Mouse (Mus musculus) kidney, adult 2 months (tissue): ENCODE results near the gene Zfp618. TPM values are rescaled to one million over a fixed set of nuclear protein-coding genes. Genes with fewer than 3 reads are reported as not detected.

Experiments used
- DNase-seq: peaks from one replicate; pipeline ENCODE4 v3.0.0; 2021
- H3K27ac ChIP-seq: fragments of 200-500 bp; 2 replicates; pipeline ENCODE4 v1.5.1; 2012; ENCODE audit warnings: low read depth, low read length, control low read depth, inconsistent platforms; ENCODE audit not compliant: insufficient read depth
- H3K27me3 ChIP-seq: fragments of 200-500 bp; replicated peaks from 2 replicates; pipeline ENCODE4 v1.6.1; 2012; ENCODE audit warnings: mild to moderate bottlenecking, moderate library complexity, low read length, inconsistent platforms; ENCODE audit not compliant: control insufficient read depth, insufficient read depth
- H3K36me3 ChIP-seq: fragments of 200-500 bp; 2 replicates; pipeline ENCODE4 v1.6.1; 2012; ENCODE audit warnings: mild to moderate bottlenecking, moderate library complexity, low read length, inconsistent platforms; ENCODE audit not compliant: control insufficient read depth, insufficient read depth
- H3K4me1 ChIP-seq: fragments of 200-500 bp; 2 replicates; pipeline ENCODE4 v1.6.1; 2011; ENCODE audit warnings: low read length; ENCODE audit not compliant: control insufficient read depth, insufficient read depth
- H3K4me3 ChIP-seq: fragments of 200-500 bp; 2 replicates; pipeline ENCODE4 v1.5.1; 2011; ENCODE audit warnings: mild to moderate bottlenecking, low read depth, low read length, control low read depth; ENCODE audit not compliant: insufficient read depth
- CTCF ChIP-seq: fragments of 200-500 bp; conservative IDR thresholded peaks from 2 replicates; pipeline ENCODE4 v1.5.1; 2011; ENCODE audit warnings: low read depth, mild to moderate bottlenecking, control low read depth, low read length, moderate library complexity, mixed read lengths; ENCODE audit not compliant: insufficient read depth, insufficient read length
- POLR2A ChIP-seq: fragments of 200-500 bp; IDR thresholded peaks from one replicate; pipeline ENCODE4 v1.6.1; 2011; ENCODE audit warnings: low read depth, low read length, control low read depth
- WGBS: fragments of 180-500 bp; shearing (Covaris S2); methylation state at CpG from one replicate; pipeline ENCODE4 v1.1.7; 2018; 5-methylcytosine and 5-hydroxymethylcytosine counted together
- polyA plus RNA-seq: library from polyadenylated mRNA; depleted of rRNA; stranded (reverse); fragments of >200 nt; gene quantifications from 2 replicates; pipeline ENCODE4 v1.2.3, GENCODE M21; 2012

Zfp618 gene
- polyA plus RNA-seq, 1 experiment, result 7.7 TPM

DNA sequence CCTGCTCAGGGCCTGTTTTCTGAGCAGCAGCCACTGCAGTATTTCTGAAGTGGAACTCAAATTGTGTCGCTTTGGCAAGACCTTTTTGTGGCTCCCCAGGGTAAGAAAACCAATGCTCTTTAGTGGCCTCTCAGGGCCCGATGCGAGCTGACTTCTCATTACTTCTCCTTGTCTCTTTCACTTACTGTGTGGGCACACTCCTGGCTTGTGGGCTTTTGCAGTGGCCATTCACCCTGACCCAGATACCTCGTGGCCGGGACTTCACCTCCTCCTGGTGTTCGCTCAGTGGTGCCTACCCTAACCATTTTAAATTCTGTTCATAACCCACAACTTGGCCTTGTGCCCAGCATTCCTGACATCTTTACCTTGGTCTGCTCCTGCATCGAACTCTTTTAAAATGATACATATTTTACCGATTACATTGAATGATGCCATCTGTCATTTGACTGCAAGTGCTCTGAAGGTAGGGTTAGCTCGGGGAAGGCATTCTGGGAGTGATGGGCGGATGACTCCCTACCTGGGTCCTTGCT lies 89.9 kb downstream of the Zfp618 start:
- WGBS, result 51% methylated on average over 10 of the region's 10 CpGs
- H3K4me1 ChIP-seq, result peaks cover 31% of the 10 kb centered on the region
- H3K27me3 ChIP-seq, result no peaks in the 10 kb centered on the region
- no peak for DNase-seq
- no peak overlapping the region for H3K4me3 ChIP-seq
- H3K27ac ChIP-seq, result no peak overlapping the region
- H3K36me3 ChIP-seq, result no peaks in the 10 kb centered on the region
- no peak for TF ChIP-seq CTCF
- TF ChIP-seq POLR2A, result no peak

DNA sequence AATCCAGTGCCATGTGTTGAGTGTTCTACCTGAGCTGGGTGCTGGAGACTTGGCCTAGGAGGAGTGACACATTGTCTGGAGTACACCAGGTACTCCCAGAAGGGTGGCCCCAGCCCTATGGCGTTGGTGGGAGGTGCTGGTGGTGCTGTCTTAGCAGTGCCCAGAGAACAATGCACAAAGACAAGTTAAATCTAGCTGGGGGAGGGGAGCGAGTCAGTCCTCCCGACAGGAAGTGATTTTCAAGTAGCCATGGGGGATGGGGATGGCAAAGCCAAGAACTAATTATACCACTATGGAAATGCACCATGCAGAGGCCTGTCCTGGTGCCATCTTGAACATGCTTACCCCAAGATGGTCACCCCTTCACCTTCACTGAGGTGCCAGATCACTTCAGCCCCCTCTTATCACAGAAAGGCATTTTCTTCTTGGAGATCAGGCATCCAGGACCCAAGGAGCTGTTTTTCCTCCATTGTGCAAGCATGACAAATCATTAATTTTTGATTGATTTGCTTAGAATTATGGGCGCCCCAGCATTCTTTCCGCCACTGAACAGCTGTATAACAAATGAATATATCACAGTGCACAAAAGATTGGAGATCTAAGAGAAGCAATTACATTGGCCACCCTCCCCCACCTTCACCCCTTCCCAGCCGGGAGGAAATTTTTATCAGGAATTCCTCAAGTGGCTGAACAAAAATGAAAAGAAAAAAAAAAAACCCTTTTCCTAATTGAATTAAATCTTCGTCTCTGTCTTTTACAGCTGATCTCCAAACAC lies 91.5 kb downstream of the Zfp618 start:
- no peak overlapping the region for H3K27ac ChIP-seq
- peaks cover 32% of the 10 kb centered on the region for H3K4me1 ChIP-seq
- H3K27me3 ChIP-seq, result no peaks in the 10 kb centered on the region
- no peak for TF ChIP-seq CTCF
- TF ChIP-seq POLR2A, result no peak
- H3K4me3 ChIP-seq, result no peak overlapping the region
- no peaks in the 10 kb centered on the region for H3K36me3 ChIP-seq
- WGBS, result 46% methylated on average over 7 of the region's 7 CpGs
- no peak for DNase-seq

- Histone ChIP-seq H3K36me3 (no peaks in the 10 kb centered on the region), H3K27me3 (no peaks in the 10 kb centered on the region), H3K4me1 (peaks cover 27% of the 10 kb centered on the region), H3K27ac (no peak overlapping the region), H3K4me3 (no peak overlapping the region)
- 58% methylated on average over 5 of the region's 5 CpGs for WGBS
- no peak for DNase-seq
- TF ChIP-seq POLR2A (no peak), CTCF (no peak)
Measured at GRCm38 (mm10) chr4:63057581-63057980, 92.2 kb downstream of the Zfp618 start.

- peaks cover 18% of the 10 kb centered on the region for H3K4me1 ChIP-seq
- no peak for DNase-seq
- 94% methylated on average over 4 of the region's 4 CpGs for WGBS
Measured at GRCm38 (mm10) chr4:63058686-63059085, 93.3 kb downstream of the Zfp618 start.

GRCm38 (mm10) chr4:63060358-63060757 lies 95.0 kb downstream of the Zfp618 start:
- no peak overlapping the region for H3K4me3 ChIP-seq
- TF ChIP-seq CTCF, result no peak
- no peak for TF ChIP-seq POLR2A
- peak overlapping the region; percentile 63 for H3K27ac ChIP-seq
- H3K36me3 ChIP-seq, result no peaks in the 10 kb centered on the region
- no peaks in the 10 kb centered on the region for H3K27me3 ChIP-seq
- peaks cover 18% of the 10 kb centered on the region for H3K4me1 ChIP-seq
- 38% methylated on average over 6 of the region's 6 CpGs for WGBS
- DNase-seq, result peak; percentile 63

More at GRCm38 (mm10) chr4:63058686-63059085, 93.3 kb downstream of the Zfp618 start:
- H3K27me3 ChIP-seq, result no peaks in the 10 kb centered on the region
- TF ChIP-seq CTCF, result no peak
- no peak for TF ChIP-seq POLR2A
- H3K36me3 ChIP-seq, result no peaks in the 10 kb centered on the region
- H3K27ac ChIP-seq, result no peak overlapping the region
- no peak overlapping the region for H3K4me3 ChIP-seq

- H3K27ac ChIP-seq, result no peak overlapping the region
- H3K4me1 ChIP-seq, result peaks cover 24% of the 10 kb centered on the region
- WGBS, result 92% methylated on average over 6 of the region's 6 CpGs
- TF ChIP-seq CTCF (no peak), POLR2A (no peak)
- no peaks in the 10 kb centered on the region for H3K36me3 ChIP-seq
- DNase-seq, result no peak
- H3K27me3 ChIP-seq, result no peaks in the 10 kb centered on the region
- H3K4me3 ChIP-seq, result no peak overlapping the region
Measured at GRCm38 (mm10) chr4:63061411-63061810, 96.0 kb downstream of the Zfp618 start.

DNA sequence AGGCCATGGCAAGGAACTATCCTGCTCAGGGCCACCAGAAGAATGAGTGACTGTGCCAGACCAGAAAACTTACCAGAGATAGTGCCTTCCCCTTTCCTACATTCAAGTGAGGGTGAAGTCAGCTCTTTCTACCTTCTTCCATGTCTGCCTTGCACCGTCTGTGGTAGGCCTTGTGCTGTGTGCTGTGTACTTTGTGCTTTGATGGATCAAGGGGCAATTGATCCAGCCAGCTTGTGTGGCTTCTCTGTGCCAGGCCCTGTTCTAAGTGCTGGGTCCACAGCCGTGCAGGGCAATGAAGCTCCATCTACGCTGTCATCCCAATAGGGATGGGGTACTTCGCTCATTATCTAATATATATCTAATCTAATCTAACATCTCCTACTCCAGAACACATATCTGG lies 98.0 kb downstream of the Zfp618 start:
- Histone ChIP-seq H3K4me1 (peaks cover 41% of the 10 kb centered on the region), H3K36me3 (no peaks in the 10 kb centered on the region), H3K27me3 (no peaks in the 10 kb centered on the region), H3K27ac (no peak overlapping the region), H3K4me3 (no peak overlapping the region)
- WGBS, result 92% methylated on average over 4 of the region's 4 CpGs
- no peak for DNase-seq
- TF ChIP-seq CTCF, result no peak
- TF ChIP-seq POLR2A, result no peak

DNA sequence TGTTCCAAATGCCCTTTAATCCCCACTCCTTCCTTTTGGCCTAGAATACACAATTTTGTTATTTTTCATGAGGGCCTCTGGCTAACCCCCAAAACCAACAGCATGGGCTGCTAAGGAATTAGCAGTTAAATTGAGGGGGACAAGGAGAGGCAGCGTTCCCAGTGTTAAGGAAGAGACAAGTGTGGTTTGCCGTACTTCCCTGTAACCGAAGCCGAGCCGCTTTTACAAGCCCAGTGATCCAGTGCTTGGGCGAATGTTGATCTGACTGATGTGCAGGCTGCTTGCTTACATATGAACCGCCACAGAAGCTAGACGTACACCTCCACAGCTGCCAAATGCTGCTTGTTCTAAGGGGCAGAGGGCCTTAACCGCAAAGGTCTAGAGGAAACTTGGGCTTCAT lies 99.5 kb downstream of the Zfp618 start:
- WGBS, result 57% methylated on average over 9 of the region's 9 CpGs
- no peak overlapping the region for H3K27ac ChIP-seq
- no peak overlapping the region for H3K4me3 ChIP-seq
- peaks cover 46% of the 10 kb centered on the region for H3K4me1 ChIP-seq
- TF ChIP-seq POLR2A (no peak), CTCF (no peak)
- DNase-seq, result peak; percentile 49
- H3K27me3 ChIP-seq, result no peaks in the 10 kb centered on the region
- H3K36me3 ChIP-seq, result no peaks in the 10 kb centered on the region
